Mouse (Mus musculus) bone marrow, adult 2 months (tissue): ENCODE results near the gene Pgr15l. TPM values are rescaled to one million over a fixed set of nuclear protein-coding genes. Genes with fewer than 3 reads are reported as not detected.

Experiments
- H3K27ac ChIP-seq: fragments of 200-500 bp; 2 replicates; pipeline ENCODE4 v1.5.1; 2012; ENCODE audit warnings: low read depth, mild to moderate bottlenecking, control low read depth, inconsistent platforms, low read length; ENCODE audit not compliant: control insufficient read depth, poor library complexity, insufficient read depth
- H3K4me1 ChIP-seq: fragments of 200-500 bp; 2 replicates; pipeline ENCODE4 v1.6.1; 2011; ENCODE audit warnings: low read length; ENCODE audit not compliant: control insufficient read depth, insufficient read depth
- H3K4me3 ChIP-seq: fragments of 200-500 bp; replicated peaks from 2 replicates; pipeline ENCODE3; 2011; ENCODE audit warnings: mild to moderate bottlenecking, low read depth, low read length, control low read depth; ENCODE audit not compliant: control insufficient read depth
- CTCF ChIP-seq: fragments of 200-500 bp; IDR thresholded peaks from 2 replicates; pipeline ENCODE4 v1.5.1; 2011; ENCODE audit warnings: low read length, control low read depth; ENCODE audit not compliant: control insufficient read depth, insufficient read depth
- POLR2A ChIP-seq: fragments of 200-500 bp; IDR thresholded peaks from 2 replicates; pipeline ENCODE4 v1.6.1; 2011; ENCODE audit warnings: low read depth, mild to moderate bottlenecking, control low read depth, low read length, borderline replicate concordance; ENCODE audit not compliant: control insufficient read depth
- WGBS: fragments of 180-500 bp; shearing (Covaris S2); methylation state at CpG from one replicate; pipeline ENCODE4 v1.1.7; 2018; 5-methylcytosine and 5-hydroxymethylcytosine counted together
- polyA plus RNA-seq: library from polyadenylated mRNA; stranded (reverse); fragments of >200 nt; gene quantifications from 2 replicates; pipeline ENCODE4 v1.2.4, GENCODE M21; 2011; ENCODE audit warnings: low replicate concordance; ENCODE audit not compliant: missing spikeins, insufficient read depth, insufficient read length

Gene Pgr15l
- polyA plus RNA-seq: not detected in 2 replicates

DNA sequence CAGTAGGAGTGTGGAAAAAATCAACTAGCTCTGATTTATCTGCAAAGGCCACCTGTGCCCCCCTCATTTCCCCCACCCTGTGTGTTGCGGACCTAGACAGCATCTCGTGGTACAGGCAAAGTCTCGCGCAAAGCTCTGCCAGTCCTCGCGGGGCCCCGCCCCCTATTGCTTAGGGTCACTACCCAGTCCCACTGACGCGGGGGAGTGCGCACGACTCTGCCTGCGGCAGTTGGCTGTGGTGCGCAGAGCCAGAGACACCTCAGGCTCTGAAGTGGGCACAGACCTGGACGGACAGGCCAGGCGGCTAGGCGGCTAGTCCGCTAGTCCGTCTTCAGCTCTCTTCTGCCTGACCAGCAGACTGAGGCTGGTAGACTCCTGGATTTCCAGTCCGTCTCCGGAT, at the start of gene Pgr15l:
Gene Pgr15l, plus strand, starts transcription at position 228 of the 400 bp plus-strand sequence.
- no peaks in the 10 kb centered on the region for H3K4me1 ChIP-seq
- 25% methylated on average over 20 of the region's 20 CpGs for WGBS
- no peak for TF ChIP-seq POLR2A
- no peak for TF ChIP-seq CTCF
- no peak within 1 kb of the TSS for H3K4me3 ChIP-seq
- no peak within 1 kb of the TSS for H3K27ac ChIP-seq

DNA sequence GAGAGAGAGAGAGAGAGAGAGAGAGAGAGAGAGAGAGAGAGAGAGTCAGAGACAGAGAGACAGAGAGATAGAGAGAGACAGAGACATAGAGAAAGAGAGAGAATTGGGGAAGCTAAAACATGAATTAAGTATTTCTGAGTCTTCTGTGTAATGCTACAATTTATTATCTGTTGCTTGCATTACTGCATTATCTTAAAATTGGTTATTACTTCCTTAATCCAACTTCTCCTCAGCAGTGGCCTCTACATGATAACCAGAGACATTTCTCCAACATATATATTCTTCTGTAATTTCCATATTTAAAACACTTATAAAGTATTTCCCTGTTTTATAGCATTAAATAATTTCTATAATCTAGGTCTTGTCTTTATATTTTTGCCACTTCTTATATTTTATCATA, 44.9 kb upstream of the Pgr15l start:
- no peak overlapping the region for H3K4me3 ChIP-seq
- TF ChIP-seq POLR2A (no peak), CTCF (no peak)
- H3K27ac ChIP-seq: no peak overlapping the region
- no peaks in the 10 kb centered on the region for H3K4me1 ChIP-seq

DNA sequence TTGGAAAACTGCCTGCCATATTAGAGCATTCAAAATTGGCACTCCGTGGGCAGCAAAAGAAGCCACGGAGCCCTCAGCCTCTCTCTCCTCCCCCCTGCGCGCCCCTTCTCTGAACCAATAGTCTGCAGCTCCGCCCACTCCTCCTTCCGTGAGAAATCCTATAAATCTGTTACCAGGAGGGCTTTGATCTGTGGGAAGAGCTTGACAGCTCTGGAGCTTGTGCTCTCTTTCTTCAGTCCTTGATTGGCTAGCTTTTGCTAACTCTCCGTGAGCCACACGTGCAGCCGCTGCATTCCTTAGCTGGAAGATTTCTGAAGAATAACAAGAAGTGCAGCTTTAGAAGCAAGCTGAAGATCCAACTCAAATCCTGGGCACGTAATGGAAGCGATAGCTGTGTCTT, 2.6 kb upstream of the Pgr15l start:
- H3K4me1 ChIP-seq: no peaks in the 10 kb centered on the region
- H3K4me3 ChIP-seq: no peak overlapping the region
- TF ChIP-seq POLR2A (no peak), CTCF (no peak)
- H3K27ac ChIP-seq: no peak overlapping the region
- 15% methylated on average over 11 of the region's 11 CpGs for WGBS
